ENCODE assay signal across 10 mouse cellular contexts in the genomic region with DNA sequence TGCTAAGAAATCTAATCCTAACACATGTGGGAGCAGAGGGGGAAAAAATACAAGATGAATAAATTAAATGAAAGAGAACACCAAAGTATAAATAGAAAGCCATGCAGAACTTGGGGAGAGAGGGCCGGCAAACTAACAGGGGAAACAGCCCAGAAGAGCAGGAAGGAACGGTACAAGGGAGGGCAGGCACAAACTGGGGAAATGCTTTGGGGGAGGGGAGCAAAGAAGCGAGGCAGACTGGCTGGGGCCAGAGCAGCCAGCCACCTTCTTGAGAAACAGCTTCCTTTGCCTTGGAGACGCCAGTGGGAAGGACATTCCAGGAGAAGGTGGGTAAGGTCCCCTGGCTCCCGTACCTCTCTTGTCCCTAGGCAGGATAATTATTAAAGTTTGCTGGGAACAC. TPM values are rescaled to one million over a fixed set of nuclear protein-coding genes. Genes with fewer than 3 reads are reported as not detected.
DNase-seq lines count a peak whose midpoint lies in the region; ATAC-seq and TF ChIP-seq lines count a peak whose summit lies in the region.
"Had no signal": no experiment of that assay in that cellular context is flagged by ENCODE, and none has a peak within 500 bp of the region (broad histone marks: within the 10 kb centered on the region; RNA-seq: fewer than 3 reads in every experiment).

No protein-coding gene starts in this region.

- TF ChIP-seq CTCF in brain, embryonic 14.5 days (IDR thresholded peaks at IDR 0.05; ENCODE audit: borderline replicate concordance, extremely low read depth, insufficient read depth, insufficient read length) = no peak

- H3K9me3 ChIP-seq in kidney, embryonic 15.5 days (replicated peaks) = no peaks in the 10 kb centered on the region
- H3K9me3 ChIP-seq in liver, embryonic 15.5 days (replicated peaks) = no peaks in the 10 kb centered on the region

- H3K9ac ChIP-seq in kidney, embryonic 15.5 days = no peak overlapping the region
- H3K9ac ChIP-seq in liver, embryonic 15.5 days = no peak overlapping the region

- WGBS in kidney, embryonic 15.5 days = 11% methylated on average over 5 of the region's 5 CpGs
- WGBS in liver, embryonic 15.5 days (ENCODE audit: insufficient replicate concordance) = 10% methylated on average over 5 of the region's 5 CpGs

- H3K4me2 ChIP-seq in kidney, embryonic 15.5 days = 0 out of 2 replicates have a peak overlapping the region, but pooled peaks have one; percentile 20
- H3K4me2 ChIP-seq in liver, embryonic 15.5 days = peak overlapping the region; percentile 11; the same call in 1 of the 2 replicates

- peaks cover 23% of the 10 kb centered on the region for H3K4me1 ChIP-seq in kidney, embryonic 15.5 days
- H3K4me1 ChIP-seq in liver, embryonic 15.5 days (replicated peaks) = peaks cover 18% of the 10 kb centered on the region

- no peak for DNase-seq in kidney, adult 8-10 months
- DNase-seq in brain, embryonic 14.5 days (ENCODE audit: low read depth) = peak; percentile 28
- DNase-seq in ovary, postnatal 14 days (ENCODE audit: low spot score) = no peak
- DNase-seq in adipocyte (ENCODE audit: low spot score) = no peak
- DNase-seq in right cerebral cortex, postnatal 36 days (ENCODE audit: low spot score in 2 of 2) = no peak
- DNase-seq: right cerebral cortex, postnatal 25 days had no signal

- no peaks in the 10 kb centered on the region for H3K27me3 ChIP-seq in kidney, embryonic 15.5 days
- H3K27me3 ChIP-seq in liver, embryonic 15.5 days = no peaks in the 10 kb centered on the region

- peak; percentile 85 for ATAC-seq in kidney, embryonic 15.5 days (replicated peaks; ENCODE audit: low FRiP score)
- ATAC-seq in hematopoietic stem cell, adult 5-6 weeks (replicated peaks in 1 of 2; ENCODE audit: insufficient read depth in 1 of 2, low FRiP score in 2 of 2, low TSS enrichment in 1 of 2, low read depth in 1 of 2, poor library complexity in 2 of 2, severe bottlenecking in 2 of 2) = peak; percentile 73 to 75
- ATAC-seq in liver, embryonic 15.5 days (ENCODE audit: insufficient read depth) = 0 out of 2 replicates have a peak, but pooled peaks have one; percentile 28

- peak overlapping the region; percentile 79 for H3K27ac ChIP-seq in kidney, embryonic 15.5 days
- no peak overlapping the region for H3K27ac ChIP-seq in liver, embryonic 15.5 days (replicated peaks)

- H3K36me3 ChIP-seq in kidney, embryonic 15.5 days = peaks cover 72% of the 10 kb centered on the region
- no peaks in the 10 kb centered on the region for H3K36me3 ChIP-seq in liver, embryonic 15.5 days (replicated peaks)

- no peak overlapping the region for H3K4me3 ChIP-seq in kidney, embryonic 15.5 days (replicated peaks)
- no peak overlapping the region for H3K4me3 ChIP-seq in liver, embryonic 15.5 days (replicated peaks)

- no peak for TF ChIP-seq POLR2A in brain, embryonic 14.5 days (IDR thresholded peaks at IDR 0.05; ENCODE audit: borderline replicate concordance, extremely low read depth, insufficient read depth, insufficient read length, poor library complexity, severe bottlenecking)

RNA-seq across cellular contexts. Expression of gene Hmga2, which starts 14.5 kb away (rescaled TPM):
- polyA plus RNA-seq in kidney, embryonic 15.5 days (2015; fragmentation: Nextera tagmentation; extraction: Ambion mirVana) = 28.3 and 30.3 TPM in 2 replicates
- 8.1 and 9.0 TPM in 2 replicates for polyA plus RNA-seq in brain, embryonic 14.5 days (2012; rRNA removed)
- 3.4 and 10.8 TPM in 2 replicates for total RNA-seq in hematopoietic stem cell, adult 5-6 weeks (2017)
- 1.7 and 2.1 TPM in 2 replicates for polyA plus RNA-seq in liver, embryonic 15.5 days (2015; fragmentation: Nextera tagmentation; extraction: Ambion mirVana)
- total RNA-seq: MEL had no signal

Comparison
In these comparisons a context has a peak if more than half of its experiments do, and no peak if none do; other contexts are left out.
1. ATAC-seq: peak in every context shown above with its lines; median percentile 85 in kidney, embryonic 15.5 days; 74 in hematopoietic stem cell, adult 5-6 weeks; 28 in liver, embryonic 15.5 days.